Mouse (Mus musculus) olfactory bulb, adult 2 months (tissue): ENCODE measurements around the gene Psmd8.

ENCODE experiments used
- CTCF ChIP-seq: fragments of 200-500 bp; IDR thresholded peaks from 2 replicates; pipeline ENCODE4 v1.5.1; 2012; ENCODE audit warnings: low read depth, mild to moderate bottlenecking, low read length, moderate library complexity; ENCODE audit not compliant: insufficient read depth
- POLR2A ChIP-seq: fragments of 200-500 bp; IDR thresholded peaks from 2 replicates; pipeline ENCODE4 v1.6.1; 2012; ENCODE audit warnings: mild to moderate bottlenecking, low read depth, low read length, moderate library complexity; ENCODE audit not compliant: insufficient read depth

GRCm38 (mm10) chr7:29126173-29126915 is 54.2 kb downstream of the Psmd8 start:
- TF ChIP-seq POLR2A (no peak), CTCF (no peak)
